Mouse (Mus musculus) stomach, postnatal 0 days (tissue): ENCODE measurements at regions not wholly inside any gene's neighbourhood (a gene's known extent, or its start where the extent isn't known, plus 50 kb on each side); places are given as distances from the start of the nearest gene placed in this dataset.

ENCODE experiments used
- CTCF ChIP-seq: IDR thresholded peaks from 2 replicates; pipeline ENCODE4 v1.5.1; 2016; ENCODE audit warnings: antibody characterized with exemption, low read depth, mild to moderate bottlenecking, moderate library complexity
- EP300 ChIP-seq: optimal IDR thresholded peaks from 2 replicates; pipeline ENCODE3; 2016; ENCODE audit warnings: antibody characterized with exemption

- no peak for TF ChIP-seq CTCF
- TF ChIP-seq EP300 = no peak
Observed at GRCm38 (mm10) chr2:101107183-101107872, 517.2 kb upstream of the Rag2 start.
